Mouse (Mus musculus): ENCODE measurements around the gene Lrriq1. TPM values are rescaled to one million over a fixed set of nuclear protein-coding genes. Genes with fewer than 3 reads are reported as not detected.

The Lrriq1 gene
- polyA plus RNA-seq, 1 experiment, result not detected

DNA sequence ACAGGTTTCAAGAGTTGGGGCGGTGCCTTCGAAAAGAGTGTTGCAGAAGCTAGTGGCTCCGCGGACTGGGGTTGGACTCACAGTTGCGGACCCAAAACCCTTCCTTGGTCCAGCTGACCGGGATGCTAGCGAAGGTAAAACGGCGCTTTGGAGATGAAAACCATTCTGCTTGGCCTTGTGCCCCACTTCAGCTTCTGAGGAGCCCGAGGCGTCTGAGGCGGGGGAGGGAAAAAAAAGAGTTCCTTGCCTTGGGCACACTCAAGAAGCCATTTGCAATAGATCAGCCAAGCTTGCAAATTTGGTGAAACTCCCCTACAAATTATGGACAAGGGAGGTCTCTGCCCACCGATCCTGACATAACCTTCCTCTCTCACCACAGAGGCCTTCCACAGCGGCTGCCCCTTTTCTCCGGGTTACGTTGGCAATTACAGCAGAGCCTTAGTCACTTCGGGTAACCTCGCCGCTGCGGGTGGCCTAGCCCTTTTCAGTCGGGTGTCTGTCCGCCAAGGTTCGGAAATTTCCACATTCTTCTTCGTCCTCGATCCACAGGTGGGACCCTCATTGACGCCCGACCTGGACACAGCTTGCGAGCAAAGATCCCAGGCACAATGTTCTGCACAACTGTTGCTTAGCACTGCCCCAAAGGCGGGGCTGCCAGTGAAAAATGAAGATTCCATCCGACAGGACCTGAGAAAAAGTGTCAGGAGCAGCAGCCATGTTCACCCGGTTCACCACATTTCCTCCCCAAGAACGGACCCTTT, 206.2 kb downstream of the Lrriq1 start, which contains the start of gene Alx1:
Alx1 (minus strand) TSS at position 486 of the 761 bp plus-strand sequence.
- no peaks in the 10 kb centered on the region for H3K9me3 ChIP-seq (ENCODE audit: control insufficient read depth, low read length)
- no peak within 1 kb of the TSS for H3K4me3 ChIP-seq (replicated peaks)
- no peak for TF ChIP-seq TAL1 (IDR thresholded peaks at IDR 0.05; ENCODE audit: low read length)
- no peak for TF ChIP-seq GATA1 (IDR thresholded peaks at IDR 0.05; ENCODE audit: low read length)
- H3K4me1 ChIP-seq (ENCODE audit: control insufficient read depth), result no peaks in the 10 kb centered on the region
- H3K36me3 ChIP-seq (ENCODE audit: control insufficient read depth), result no peaks in the 10 kb centered on the region
- peaks cover 86% of the 10 kb centered on the region for H3K27me3 ChIP-seq (ENCODE audit: control insufficient read depth)

DNA sequence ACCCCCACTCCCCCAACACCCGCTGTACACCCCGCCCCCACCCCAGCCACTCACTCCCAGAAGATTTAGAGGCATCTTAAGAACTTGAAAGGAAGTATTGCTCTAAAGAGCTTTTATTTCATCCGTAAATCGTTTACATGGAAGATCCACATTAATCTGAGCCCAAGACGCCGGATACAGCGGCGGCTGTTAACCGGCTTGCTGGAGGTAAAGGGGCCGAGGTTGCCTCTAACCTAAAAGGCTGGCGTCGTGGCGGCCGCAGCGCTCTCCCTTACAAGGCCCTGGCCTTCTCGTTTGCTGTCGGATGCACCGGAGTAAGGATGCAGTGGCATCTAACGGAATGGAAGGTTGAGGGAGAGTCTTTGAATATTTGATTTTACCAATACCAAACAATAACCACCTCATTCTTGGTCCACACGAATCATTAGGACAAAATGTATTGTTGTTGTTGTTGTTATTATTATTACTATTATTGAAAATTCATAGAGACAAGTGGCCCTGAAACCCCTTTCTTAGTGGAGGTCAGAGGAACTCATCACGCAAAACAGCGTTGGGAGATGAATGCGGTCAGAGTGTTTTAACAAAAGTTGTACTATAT, 206.9 kb downstream of the Lrriq1 start:
- TF ChIP-seq TAL1 (IDR thresholded peaks at IDR 0.05; ENCODE audit: low read length) (no peak), GATA1 (IDR thresholded peaks at IDR 0.05; ENCODE audit: low read length) (no peak)
- Histone ChIP-seq H3K36me3 (ENCODE audit: control insufficient read depth) (no peaks in the 10 kb centered on the region), H3K4me1 (ENCODE audit: control insufficient read depth) (no peaks in the 10 kb centered on the region), H3K27me3 (ENCODE audit: control insufficient read depth) (peaks cover 80% of the 10 kb centered on the region), H3K9me3 (ENCODE audit: control insufficient read depth, low read length) (no peaks in the 10 kb centered on the region), H3K4me3 (replicated peaks) (no peak overlapping the region)

GRCm38 (mm10) chr10:103028253-103029131, 207.6 kb downstream of the Lrriq1 start:
- H3K9me3 ChIP-seq (ENCODE audit: control insufficient read depth, low read length), result no peaks in the 10 kb centered on the region
- TF ChIP-seq TAL1 (IDR thresholded peaks at IDR 0.05; ENCODE audit: low read length), result no peak
- TF ChIP-seq GATA1 (IDR thresholded peaks at IDR 0.05; ENCODE audit: low read length), result no peak
- H3K4me1 ChIP-seq (ENCODE audit: control insufficient read depth), result no peaks in the 10 kb centered on the region
- H3K36me3 ChIP-seq (ENCODE audit: control insufficient read depth), result no peaks in the 10 kb centered on the region
- no peak overlapping the region for H3K4me3 ChIP-seq (replicated peaks)
- peaks cover 84% of the 10 kb centered on the region for H3K27me3 ChIP-seq (ENCODE audit: control insufficient read depth)

DNA sequence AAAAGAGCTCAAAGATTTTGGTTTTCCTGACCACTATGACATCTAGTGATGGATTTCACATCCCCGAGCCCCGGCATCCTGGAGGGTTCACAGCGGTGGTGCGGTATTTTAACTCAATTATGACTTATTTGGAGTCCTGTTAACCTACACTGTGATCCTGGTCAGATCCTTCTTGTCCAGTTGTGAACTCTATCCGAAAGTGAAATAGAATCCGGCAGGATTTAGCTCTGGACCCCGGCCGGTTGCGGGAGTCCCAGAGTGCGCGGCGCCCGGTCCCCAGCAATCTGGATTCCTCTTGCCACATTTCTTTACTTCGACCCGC, 208.2 kb downstream of the Lrriq1 start:
- TF ChIP-seq TAL1 (IDR thresholded peaks at IDR 0.05; ENCODE audit: low read length), result no peak
- TF ChIP-seq GATA1 (IDR thresholded peaks at IDR 0.05; ENCODE audit: low read length), result no peak
- H3K36me3 ChIP-seq (ENCODE audit: control insufficient read depth), result no peaks in the 10 kb centered on the region
- H3K4me1 ChIP-seq (ENCODE audit: control insufficient read depth), result no peaks in the 10 kb centered on the region
- no peaks in the 10 kb centered on the region for H3K9me3 ChIP-seq (ENCODE audit: control insufficient read depth, low read length)
- no peak overlapping the region for H3K4me3 ChIP-seq (replicated peaks)
- H3K27me3 ChIP-seq (ENCODE audit: control insufficient read depth), result peaks cover 79% of the 10 kb centered on the region

- no peak overlapping the region for H3K4me3 ChIP-seq (replicated peaks)
- no peaks in the 10 kb centered on the region for H3K9me3 ChIP-seq (ENCODE audit: control insufficient read depth, low read length)
- H3K4me1 ChIP-seq (ENCODE audit: control insufficient read depth), result no peaks in the 10 kb centered on the region
- no peaks in the 10 kb centered on the region for H3K36me3 ChIP-seq (ENCODE audit: control insufficient read depth)
- H3K27me3 ChIP-seq (ENCODE audit: control insufficient read depth), result peaks cover 78% of the 10 kb centered on the region
- TF ChIP-seq GATA1 (IDR thresholded peaks at IDR 0.05; ENCODE audit: low read length) (no peak), TAL1 (IDR thresholded peaks at IDR 0.05; ENCODE audit: low read length) (no peak)
These were observed 208.7 kb downstream of the Lrriq1 start for GRCm38 (mm10) chr10:103027226-103027930.

GRCm38 (mm10) chr10:103026636-103027225, 209.4 kb downstream of the Lrriq1 start:
- H3K9me3 ChIP-seq (ENCODE audit: control insufficient read depth, low read length), result no peaks in the 10 kb centered on the region
- no peaks in the 10 kb centered on the region for H3K36me3 ChIP-seq (ENCODE audit: control insufficient read depth)
- H3K27me3 ChIP-seq (ENCODE audit: control insufficient read depth), result peaks cover 72% of the 10 kb centered on the region
- H3K4me1 ChIP-seq (ENCODE audit: control insufficient read depth), result no peaks in the 10 kb centered on the region
- no peak overlapping the region for H3K4me3 ChIP-seq (replicated peaks)
- TF ChIP-seq GATA1 (IDR thresholded peaks at IDR 0.05; ENCODE audit: low read length) (no peak), TAL1 (IDR thresholded peaks at IDR 0.05; ENCODE audit: low read length) (no peak)

GRCm38 (mm10) chr10:103002556-103002955, 233.6 kb downstream of the Lrriq1 start:
- H3K4me3 ChIP-seq (replicated peaks), result no peak overlapping the region
- no peaks in the 10 kb centered on the region for H3K9me3 ChIP-seq (ENCODE audit: control insufficient read depth, low read length)
- no peaks in the 10 kb centered on the region for H3K27me3 ChIP-seq (ENCODE audit: control insufficient read depth)
- TF ChIP-seq GATA1 (IDR thresholded peaks at IDR 0.05; ENCODE audit: low read length), result no peak
- TF ChIP-seq TAL1 (IDR thresholded peaks at IDR 0.05; ENCODE audit: low read length), result no peak
- H3K4me1 ChIP-seq (ENCODE audit: control insufficient read depth), result no peaks in the 10 kb centered on the region
- no peaks in the 10 kb centered on the region for H3K36me3 ChIP-seq (ENCODE audit: control insufficient read depth)

GRCm38 (mm10) chr10:103000902-103001301, 235.2 kb downstream of the Lrriq1 start:
- Histone ChIP-seq H3K27me3 (ENCODE audit: control insufficient read depth) (no peaks in the 10 kb centered on the region), H3K36me3 (ENCODE audit: control insufficient read depth) (no peaks in the 10 kb centered on the region), H3K9me3 (ENCODE audit: control insufficient read depth, low read length) (no peaks in the 10 kb centered on the region), H3K4me3 (replicated peaks) (no peak overlapping the region), H3K4me1 (ENCODE audit: control insufficient read depth) (no peaks in the 10 kb centered on the region)
- TF ChIP-seq TAL1 (IDR thresholded peaks at IDR 0.05; ENCODE audit: low read length) (no peak), GATA1 (IDR thresholded peaks at IDR 0.05; ENCODE audit: low read length) (no peak)

All from erythroblast, embryonic 14.5 days (primary cell).